Mouse (Mus musculus) forebrain, embryonic 14.5 days (tissue): ENCODE measurements at regions not wholly inside any gene's neighbourhood (a gene's known extent, or its start where the extent isn't known, plus 50 kb on each side); places are given as distances from the start of the nearest gene placed in this dataset.

Experiments used
- ATAC-seq: fragments of 200-750 bp; cut with Nextera tagmentation; 2 replicates; pipeline ENCODE4 v1.8.0; 2017; ENCODE audit warnings: mild to moderate bottlenecking, moderate library complexity
- DNase-seq: peaks from one replicate; pipeline ENCODE4 v3.0.0-alpha.2; 2015; ENCODE audit warnings: low spot score
- H3K27ac ChIP-seq: fragments of 300-500 bp; sonication (generic); 2 replicates; pipeline ENCODE4 v1.5.1; 2014; ENCODE audit warnings: low read depth, mild to moderate bottlenecking, control low read depth, low read length, moderate library complexity
- H3K27me3 ChIP-seq: fragments of 300-500 bp; sonication (generic); replicated peaks from 2 replicates; pipeline ENCODE4 v1.6.1; 2014; ENCODE audit warnings: low read length, control low read depth, mixed read lengths; ENCODE audit not compliant: control insufficient read depth, insufficient read depth
- H3K36me3 ChIP-seq: fragments of 300-500 bp; sonication (generic); 2 replicates; pipeline ENCODE4 v1.6.1; 2014; ENCODE audit warnings: low read length, control low read depth; ENCODE audit not compliant: control insufficient read depth, insufficient read depth
- H3K4me1 ChIP-seq: fragments of 300-500 bp; sonication (generic); 2 replicates; pipeline ENCODE4 v1.6.1; 2014; ENCODE audit warnings: antibody characterized with exemption, low read length, control low read depth; ENCODE audit not compliant: control insufficient read depth, insufficient read depth
- H3K4me2 ChIP-seq: fragments of 300-500 bp; sonication (generic); 2 replicates; pipeline ENCODE4 v1.6.1; 2014; ENCODE audit warnings: mild to moderate bottlenecking, control low read depth, low read length
- H3K4me3 ChIP-seq: fragments of 300-500 bp; sonication (generic); 2 replicates; pipeline ENCODE4 v1.5.1; 2014; ENCODE audit warnings: low read depth, low read length, control low read depth
- H3K9ac ChIP-seq: fragments of 300-500 bp; sonication (generic); 2 replicates; pipeline ENCODE4 v1.6.1; 2014; ENCODE audit warnings: mild to moderate bottlenecking, low read length, control low read depth, moderate library complexity
- H3K9me3 ChIP-seq: fragments of 300-500 bp; sonication (generic); replicated peaks from 2 replicates; pipeline ENCODE4 v1.6.1; 2016; ENCODE audit warnings: low read length, control low read depth, mixed read lengths; ENCODE audit not compliant: control insufficient read depth
- WGBS: fragments of 180-500 bp; shearing (Covaris S2); extraction: QIAGEN DNeasy Blood & Tissue Kit; methylation state at CpG from one replicate; pipeline ENCODE4 v1.1.7; 2014; 5-methylcytosine and 5-hydroxymethylcytosine counted together

DNA sequence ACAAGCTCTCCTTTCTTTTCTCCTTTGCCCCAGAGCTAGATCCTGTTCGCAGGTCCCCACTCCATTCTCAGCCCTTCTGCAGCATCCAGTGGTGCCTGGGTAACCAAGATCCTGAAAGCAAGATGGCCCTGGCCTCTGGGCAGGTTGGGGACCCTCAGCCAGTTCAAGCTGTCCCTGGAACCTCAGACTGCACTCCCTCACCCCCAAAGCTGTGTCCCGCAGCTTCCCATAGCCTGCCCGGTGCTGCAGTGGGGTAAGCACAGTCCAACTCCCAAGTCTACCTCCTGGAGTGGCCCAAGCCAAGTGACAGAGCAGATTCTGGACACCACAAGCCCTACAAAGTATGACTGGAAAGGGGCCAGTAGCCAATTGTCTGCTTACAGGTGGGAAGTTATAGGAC, 195.4 kb upstream of the G6pd2 start:
- DNase-seq: no peak
- no peak overlapping the region for H3K9ac ChIP-seq
- WGBS: 91% methylated on average over 3 of the region's 3 CpGs
- no peak overlapping the region for H3K27ac ChIP-seq
- no peaks in the 10 kb centered on the region for H3K27me3 ChIP-seq
- H3K4me1 ChIP-seq: no peaks in the 10 kb centered on the region
- H3K9me3 ChIP-seq: no peaks in the 10 kb centered on the region
- ATAC-seq: no peak
- H3K36me3 ChIP-seq: no peaks in the 10 kb centered on the region
- H3K4me2 ChIP-seq: no peak overlapping the region
- H3K4me3 ChIP-seq: no peak overlapping the region

DNA sequence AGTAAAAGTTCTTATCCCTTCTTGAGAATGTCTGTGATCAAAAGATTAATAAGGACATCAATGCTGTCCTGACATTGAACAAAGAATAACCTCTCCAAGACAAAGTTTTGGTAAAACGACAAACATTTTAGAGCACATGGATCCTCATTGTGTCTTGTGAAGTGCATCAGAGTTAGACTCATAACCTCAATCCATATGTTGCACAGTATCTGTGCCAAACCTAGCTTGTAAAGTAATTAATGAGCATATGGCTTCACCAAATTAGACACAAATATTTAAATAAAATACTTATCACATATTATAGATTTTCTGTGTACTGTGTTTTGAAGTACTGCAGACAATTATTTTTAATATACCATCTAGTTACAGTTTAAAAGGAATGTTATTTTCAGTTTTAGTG, 178.2 kb upstream of the G6pd2 start:
- Histone ChIP-seq H3K27ac (no peak overlapping the region), H3K4me3 (no peak overlapping the region), H3K9ac (no peak overlapping the region), H3K36me3 (no peaks in the 10 kb centered on the region), H3K27me3 (no peaks in the 10 kb centered on the region), H3K4me1 (no peaks in the 10 kb centered on the region), H3K4me2 (no peak overlapping the region), H3K9me3 (no peaks in the 10 kb centered on the region)
- WGBS: 63% methylated on average over 1 of the region's 1 CpGs
- DNase-seq (peak; percentile 59), ATAC-seq (peak; percentile 54; the same call in 1 of the 2 replicates)

DNA sequence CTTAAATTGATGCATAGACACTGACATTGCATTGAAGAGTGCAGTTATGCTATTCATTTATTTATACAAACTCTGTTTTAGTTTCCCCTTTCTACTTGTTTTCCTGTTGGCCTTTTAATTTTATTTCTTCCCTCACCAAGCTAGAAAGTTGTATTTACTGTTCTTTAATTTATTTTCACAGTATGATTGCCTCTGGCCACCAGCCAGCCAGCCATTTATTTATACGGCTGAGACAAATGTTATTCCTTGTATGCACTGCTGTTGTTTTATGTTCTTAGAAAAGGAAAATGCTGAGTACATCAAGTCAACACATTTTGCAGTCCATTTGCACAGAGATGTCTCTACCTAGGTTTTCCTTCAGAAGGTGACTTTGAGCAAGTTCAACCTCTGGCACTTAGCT, 161.9 kb upstream of the G6pd2 start:
- DNase-seq (peak; percentile 20), ATAC-seq (no peak)
- no peaks in the 10 kb centered on the region for H3K27me3 ChIP-seq
- no peak overlapping the region for H3K4me2 ChIP-seq
- no peaks in the 10 kb centered on the region for H3K9me3 ChIP-seq
- WGBS: 57% methylated on average over 1 of the region's 1 CpGs
- no peaks in the 10 kb centered on the region for H3K36me3 ChIP-seq
- H3K4me1 ChIP-seq: no peaks in the 10 kb centered on the region
- H3K27ac ChIP-seq: no peak overlapping the region
- no peak overlapping the region for H3K4me3 ChIP-seq
- no peak overlapping the region for H3K9ac ChIP-seq
